Mouse (Mus musculus): ENCODE data around the gene Rinl.

Rinl gene

DNA sequence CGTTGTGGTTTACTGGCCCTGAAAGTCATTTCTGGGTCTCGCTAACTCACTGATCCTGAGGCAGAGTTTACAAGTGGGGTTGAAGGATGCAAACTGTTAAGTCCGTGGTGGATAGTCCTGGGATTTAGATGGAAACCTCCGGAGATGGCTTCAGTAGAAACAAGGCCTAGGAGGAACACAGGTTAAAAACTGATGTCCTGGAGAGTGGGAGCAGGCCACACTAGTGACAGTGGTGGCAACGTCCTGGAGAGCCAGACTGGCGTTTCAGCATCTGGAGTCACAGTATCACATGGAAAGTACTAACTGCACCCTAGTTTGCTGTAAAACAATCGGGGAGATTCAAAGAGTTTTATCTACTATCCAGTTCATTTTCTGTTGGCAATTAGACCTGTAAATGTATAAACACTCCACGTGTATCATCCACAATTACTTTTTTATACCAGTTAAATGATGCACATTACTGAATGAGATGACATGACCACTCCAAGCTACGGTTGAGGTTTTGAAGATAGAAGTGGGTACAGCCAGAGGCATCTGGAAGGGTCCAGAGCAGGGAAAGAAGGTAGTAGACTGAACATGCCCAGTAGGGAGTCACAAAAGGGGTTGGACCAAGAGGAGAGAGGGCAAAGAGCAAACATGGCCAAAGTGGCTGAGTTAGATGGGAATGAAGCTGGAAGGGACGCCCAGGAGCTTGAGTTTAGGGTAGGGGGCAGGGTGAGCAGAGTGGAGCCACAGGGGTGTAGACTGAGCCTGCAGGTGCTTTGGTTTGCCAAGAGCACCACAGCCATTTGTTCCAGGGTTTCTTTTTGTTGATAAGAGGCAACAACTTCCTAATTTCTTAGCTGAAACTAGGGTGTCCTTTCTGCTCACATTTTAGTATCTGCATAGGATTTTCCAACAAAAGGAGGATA, 34.5 kb downstream of the Rinl start:
- DNase-seq (ENCODE audit: low read depth, low spot score): no peak

GRCm38 (mm10) chr7:28823932-28824331, 35.2 kb downstream of the Rinl start:
- DNase-seq (ENCODE audit: low read depth, low spot score): no peak

DNA sequence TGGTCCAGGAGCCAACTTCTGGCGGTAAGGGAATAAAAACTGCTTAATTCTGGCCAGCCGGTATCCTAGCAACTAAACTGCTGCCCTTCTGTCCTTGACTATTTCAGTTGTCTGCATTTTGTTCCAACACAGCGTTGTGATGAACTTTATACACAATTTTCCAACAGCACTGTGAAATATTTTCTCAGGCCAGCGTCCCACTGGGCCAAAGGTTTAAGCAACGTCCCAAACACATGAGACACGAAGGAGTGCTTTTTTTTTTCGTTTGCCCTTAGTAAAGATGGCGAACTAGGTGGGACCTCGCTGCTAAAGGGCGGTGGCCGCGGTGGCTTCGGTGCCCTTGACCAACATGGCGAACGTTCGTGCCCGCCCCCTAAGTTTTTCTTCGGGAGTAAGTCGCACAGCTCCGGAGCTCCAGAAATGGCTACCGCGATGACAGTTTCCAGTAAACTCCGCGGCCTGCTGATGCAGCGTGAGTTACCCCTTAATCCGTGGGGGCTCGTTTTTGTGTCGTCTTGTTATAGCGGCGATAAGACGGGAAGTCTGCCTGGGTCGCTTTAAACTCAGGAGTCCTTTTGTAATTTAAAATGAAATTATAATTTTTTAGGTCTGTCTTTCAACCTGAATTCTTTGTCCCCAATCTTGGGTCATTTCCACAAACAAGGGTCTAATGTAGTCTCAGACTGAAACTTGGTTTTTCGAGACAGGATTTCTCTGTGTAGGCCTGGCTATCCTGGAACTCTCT, 36.3 kb downstream of the Rinl start, which contains the start of gene Ech1:
Gene Ech1 (plus strand): TSS at position 277 of the 745 bp plus-strand sequence.
- DNase-seq (ENCODE audit: low read depth, low spot score): peak; percentile 85

DNA sequence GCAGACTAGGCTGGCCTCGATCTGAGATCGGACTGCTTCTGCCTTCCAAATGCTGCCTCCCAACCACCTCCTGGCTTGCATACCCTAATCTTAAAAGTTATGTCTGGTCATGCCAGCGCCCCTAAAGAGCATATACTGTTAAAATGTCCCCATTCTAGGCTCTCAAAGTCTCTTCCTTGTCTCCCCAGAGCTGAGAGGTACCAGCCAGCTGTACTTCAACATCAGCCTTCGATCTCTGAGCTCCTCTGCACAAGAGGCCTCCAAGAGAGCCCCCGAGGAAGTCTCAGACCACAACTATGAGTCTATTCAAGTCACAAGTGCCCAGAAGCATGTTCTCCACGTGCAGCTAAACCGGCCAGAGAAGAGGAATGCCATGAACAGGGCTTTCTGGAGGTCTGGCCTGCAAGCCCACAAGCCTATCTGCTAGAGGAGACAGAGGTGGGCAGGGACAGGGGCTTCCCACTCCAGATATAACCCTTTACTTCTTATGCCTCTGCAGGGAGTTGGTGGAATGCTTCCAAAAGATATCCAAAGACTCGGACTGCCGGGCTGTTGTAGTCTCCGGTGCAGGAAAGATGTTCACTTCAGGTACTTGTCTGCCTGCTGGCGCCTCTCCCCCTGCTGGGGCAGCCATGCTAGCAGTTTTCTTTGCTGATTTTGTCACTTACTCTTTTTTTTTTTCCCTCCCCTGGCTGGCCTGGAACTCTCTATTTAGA, 37.1 kb downstream of the Rinl start:
- no peak for DNase-seq (ENCODE audit: low read depth, low spot score)

DNA sequence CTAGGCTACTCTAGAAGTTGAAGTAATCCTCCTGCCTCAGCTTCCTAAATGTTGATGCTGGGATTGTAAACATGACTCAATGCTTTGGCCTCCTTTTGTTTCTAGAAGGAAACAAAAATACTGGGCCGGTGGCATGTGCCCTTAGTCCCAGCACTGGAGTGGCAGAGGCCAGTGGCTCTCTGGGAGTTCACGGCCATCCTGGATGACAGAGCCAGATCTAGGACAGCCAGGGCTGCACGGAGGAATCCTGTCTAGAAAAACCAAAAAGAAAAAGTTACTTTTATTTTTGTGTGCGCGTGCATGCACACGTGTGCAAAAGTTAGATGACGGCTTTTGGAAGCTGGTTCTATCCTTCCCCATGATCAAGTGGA, 37.6 kb downstream of the Rinl start:
- DNase-seq (ENCODE audit: low read depth, low spot score): no peak

DNA sequence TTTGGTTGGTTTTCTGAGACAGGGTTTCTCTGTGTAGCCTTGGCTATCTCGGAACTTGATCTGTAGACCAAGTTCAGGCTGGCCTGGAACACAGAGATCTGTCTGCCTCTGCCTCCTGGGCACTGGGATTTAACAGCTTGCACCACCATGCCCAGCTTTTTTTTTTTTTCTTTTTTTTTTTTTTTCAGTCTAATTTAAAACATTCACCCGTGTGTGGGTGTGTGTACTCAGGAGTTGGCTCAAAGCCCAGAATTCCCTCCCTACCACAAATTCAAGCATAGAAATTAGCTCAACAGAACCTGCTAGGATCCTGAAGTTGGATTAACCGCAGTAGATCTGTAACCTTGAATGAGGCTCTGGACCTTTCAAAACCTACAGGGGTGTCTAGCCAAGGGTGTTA, 38.6 kb downstream of the Rinl start:
- DNase-seq (ENCODE audit: low read depth, low spot score): no peak

GRCm38 (mm10) chr7:28829821-28830220, 41.1 kb downstream of the Rinl start:
- no peak for DNase-seq (ENCODE audit: low read depth, low spot score)

DNA sequence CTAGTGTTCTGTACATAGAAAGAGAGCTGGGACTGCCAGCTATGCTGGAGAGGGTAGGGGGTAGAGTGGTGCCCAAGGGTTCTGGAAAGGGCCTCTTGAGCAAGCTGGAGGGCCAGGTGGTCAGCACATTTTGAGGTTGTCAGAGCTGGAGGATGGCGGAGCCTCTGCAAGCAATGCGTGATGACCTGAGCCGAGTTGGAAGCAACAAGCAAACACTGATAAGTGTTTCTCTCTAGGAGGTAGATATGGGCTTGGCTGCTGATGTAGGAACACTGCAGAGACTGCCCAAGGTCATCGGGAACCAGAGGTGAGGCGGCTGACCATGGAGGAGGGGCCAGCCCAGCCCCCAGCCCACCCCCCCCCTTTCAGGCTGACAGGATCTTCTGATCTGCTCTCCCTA, 42.2 kb downstream of the Rinl start:
- no peak for DNase-seq (ENCODE audit: low read depth, low spot score)

DNA sequence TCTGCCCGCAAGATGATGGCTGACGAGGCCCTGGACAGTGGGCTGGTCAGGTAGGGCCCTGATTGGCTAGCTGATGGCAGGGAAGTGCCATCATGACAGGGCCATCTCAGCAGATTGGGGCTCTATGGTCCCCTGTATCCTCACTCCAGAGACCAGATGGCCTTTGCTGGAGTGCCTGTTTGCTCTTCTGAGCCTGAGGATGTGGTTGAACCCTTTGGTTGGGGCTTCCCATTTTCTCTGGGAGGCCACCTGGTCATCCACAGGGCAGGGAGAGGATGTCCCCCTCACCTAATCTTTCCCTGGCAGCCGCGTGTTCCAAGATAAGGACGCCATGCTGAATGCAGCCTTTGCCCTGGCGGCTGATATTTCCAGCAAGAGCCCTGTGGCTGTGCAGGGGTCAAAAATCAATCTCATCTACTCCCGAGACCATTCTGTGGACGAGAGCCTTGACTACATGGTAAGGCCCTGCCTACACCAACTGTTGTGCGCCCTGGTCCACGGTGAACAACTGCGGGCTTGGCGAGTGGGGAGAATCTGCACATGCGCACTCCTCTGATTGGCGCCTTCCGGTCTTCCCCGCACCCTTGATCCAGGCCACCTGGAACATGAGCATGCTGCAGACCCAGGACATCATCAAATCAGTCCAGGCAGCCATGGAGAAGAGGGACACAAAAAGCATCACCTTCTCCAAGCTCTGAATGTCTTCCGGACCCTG, 42.8 kb downstream of the Rinl start:
- DNase-seq (ENCODE audit: low read depth, low spot score): no peak

DNA sequence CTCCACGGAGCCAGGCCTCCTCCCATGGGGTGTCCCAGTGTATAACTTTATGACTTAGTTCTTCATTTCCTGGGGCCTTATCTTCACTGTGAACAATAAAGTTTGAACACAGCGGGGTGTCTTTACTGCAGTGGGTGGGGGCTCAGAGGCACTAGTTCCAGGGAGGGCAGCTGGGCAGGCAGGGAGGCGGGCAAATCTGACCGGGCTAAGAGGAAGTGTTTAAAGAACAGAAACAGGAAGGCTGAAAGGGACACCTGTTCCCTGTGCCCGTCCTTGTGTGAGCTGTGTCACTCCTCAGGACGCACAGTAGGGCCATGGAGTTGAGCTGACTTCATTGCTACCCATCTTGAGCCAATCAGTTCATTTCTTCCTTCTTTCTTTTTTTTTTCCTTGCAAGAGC, 43.4 kb downstream of the Rinl start:
- no peak for DNase-seq (ENCODE audit: low read depth, low spot score)

DNA sequence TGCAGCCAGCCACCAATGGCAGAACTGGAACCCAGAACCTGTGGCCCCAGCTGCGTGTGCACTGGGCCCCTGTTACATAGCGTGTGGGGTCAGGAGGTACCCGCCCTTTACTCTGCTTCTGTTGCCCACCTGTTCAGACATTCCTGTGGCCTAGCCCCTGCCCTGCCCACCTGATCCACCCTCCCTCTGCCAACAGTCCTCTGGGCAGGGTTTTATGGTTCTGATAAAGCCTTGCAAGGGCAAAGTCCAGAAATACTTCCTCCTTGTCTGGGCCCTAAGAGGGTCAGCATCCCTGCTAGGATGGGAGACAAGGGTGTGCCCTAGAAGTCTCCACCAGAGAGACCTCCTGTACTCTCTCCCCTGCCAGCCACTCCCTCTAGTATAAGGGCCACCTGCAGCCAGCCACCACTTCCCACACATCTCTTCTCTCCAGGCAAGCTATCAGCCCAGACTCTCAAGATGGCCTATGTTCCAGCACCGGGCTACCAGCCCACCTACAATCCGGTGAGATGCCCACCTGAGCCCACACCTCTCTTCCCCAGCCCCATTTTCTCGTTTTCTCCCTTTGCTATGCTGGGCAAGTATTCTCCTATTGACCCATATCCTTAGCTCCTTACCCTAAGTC, 45.1 kb downstream of the Rinl start, which contains the start of gene Lgals4:
Gene Lgals4 (plus strand): TSS at position 132 of the 625 bp plus-strand sequence.
- no peak for DNase-seq (ENCODE audit: low read depth, low spot score)

- DNase-seq (ENCODE audit: low read depth, low spot score): no peak
Measured at GRCm38 (mm10) chr7:28836936-28837335, 48.2 kb downstream of the Rinl start.

- no peak for DNase-seq (ENCODE audit: low read depth, low spot score)
Measured at GRCm38 (mm10) chr7:28838331-28838730, 49.6 kb downstream of the Rinl start.

DNA sequence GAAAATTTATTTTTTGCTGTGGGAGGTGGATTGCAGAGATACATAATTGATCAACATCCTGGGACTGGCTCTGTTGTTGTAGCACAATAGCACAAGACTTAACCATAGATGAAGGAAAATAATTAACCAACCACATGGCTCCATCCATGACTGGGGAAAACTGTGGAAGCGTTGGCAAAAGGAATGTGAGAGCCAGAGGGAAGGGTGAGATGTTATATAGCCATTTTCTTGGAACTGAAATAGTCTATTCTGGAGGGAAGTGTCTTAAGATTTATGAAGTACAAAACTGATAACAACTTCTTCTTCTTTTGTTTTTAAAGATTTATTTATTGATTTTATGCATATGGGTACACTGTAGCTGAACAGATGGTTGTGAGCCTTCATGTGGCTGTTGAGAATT, 58.5 kb downstream of the Rinl start:
- DNase-seq (ENCODE audit: low read depth, low spot score): no peak

Measured in retina, postnatal 7 days (tissue).